Mouse (Mus musculus) hindbrain, embryonic 14.5 days (tissue): ENCODE results near the gene Brca1. TPM values are rescaled to one million over a fixed set of nuclear protein-coding genes. Genes with fewer than 3 reads are reported as not detected.
"Not testable (repeated sequence)": the region's sequence is repeated elsewhere in the genome, so short reads cannot be mapped to it uniquely, and the experiment has no call there.

Source experiments
- ATAC-seq: fragments of 200-750 bp; cut with Nextera tagmentation; 2 replicates; pipeline ENCODE4 v1.8.0; 2017; ENCODE audit warnings: moderate number of reproducible peaks, mild to moderate bottlenecking, moderate TSS enrichment, moderate library complexity; ENCODE audit not compliant: low FRiP score
- DNase-seq: peaks from one replicate; pipeline ENCODE4 v3.0.0-alpha.2; 2015; ENCODE audit warnings: low spot score
- H3K27ac ChIP-seq: fragments of 300-500 bp; sonication (generic); 2 replicates; pipeline ENCODE4 v1.5.1; 2014; ENCODE audit warnings: mild to moderate bottlenecking, moderate library complexity
- H3K27me3 ChIP-seq: fragments of 300-500 bp; sonication (generic); 2 replicates; pipeline ENCODE4 v1.6.1; 2014; ENCODE audit warnings: mild to moderate bottlenecking, low read length, mixed read lengths; ENCODE audit not compliant: control insufficient read depth, insufficient read depth
- H3K36me3 ChIP-seq: fragments of 300-500 bp; sonication (generic); replicated peaks from 2 replicates; pipeline ENCODE4 v1.6.1; 2014; ENCODE audit not compliant: control insufficient read depth, insufficient read depth
- H3K4me1 ChIP-seq: fragments of 300-500 bp; sonication (generic); replicated peaks from 2 replicates; pipeline ENCODE4 v1.6.1; 2014; ENCODE audit warnings: antibody characterized with exemption, low read length, mixed read lengths; ENCODE audit not compliant: control insufficient read depth, insufficient read depth
- H3K4me2 ChIP-seq: fragments of 300-500 bp; sonication (generic); replicated peaks from 2 replicates; pipeline ENCODE4 v1.6.1; 2014; ENCODE audit warnings: mild to moderate bottlenecking, moderate library complexity
- H3K4me3 ChIP-seq: fragments of 300-500 bp; sonication (generic); replicated peaks from 2 replicates; pipeline ENCODE4 v1.5.1; 2014; ENCODE audit warnings: mild to moderate bottlenecking, low read length
- H3K9ac ChIP-seq: fragments of 300-500 bp; sonication (generic); 2 replicates; pipeline ENCODE4 v1.6.1; 2014
- H3K9me3 ChIP-seq: fragments of 300-500 bp; sonication (generic); 2 replicates; pipeline ENCODE4 v1.6.1; 2016; ENCODE audit warnings: low read length; ENCODE audit not compliant: control insufficient read depth
- WGBS: fragments of 180-500 bp; shearing (Covaris S2); extraction: QIAGEN DNeasy Blood & Tissue Kit; methylation state at CpG from one replicate; pipeline ENCODE4 v1.1.7; 2014; 5-methylcytosine and 5-hydroxymethylcytosine counted together
- polyA plus RNA-seq: library from polyadenylated mRNA; unstranded; fragments of >200 nt; fragmentation: Nextera tagmentation; extraction: Ambion mirVana; gene quantifications from 2 replicates; pipeline ENCODE4 v1.2.1, GENCODE M21; 2014

Brca1 gene
- polyA plus RNA-seq, 1 experiment from 2014 or later = 3.2 TPM

- Histone ChIP-seq H3K4me3 (no peak overlapping the region), H3K27ac (no peak overlapping the region), H3K27me3 (no peaks in the 10 kb centered on the region), H3K4me1 (no peaks in the 10 kb centered on the region), H3K9ac (no peak overlapping the region), H3K36me3 (peaks cover 5% of the 10 kb centered on the region; the same call in 1 of the 2 replicates), H3K4me2 (no peak overlapping the region), H3K9me3 (no peaks in the 10 kb centered on the region)
- DNase-seq (no peak), ATAC-seq (no peak)
- 96% methylated on average over 10 of the region's 10 CpGs for WGBS
These were observed 100.2 kb downstream of the Brca1 start for GRCm38 (mm10) chr11:101451536-101451935.

GRCm38 (mm10) chr11:101450394-101450793 lies 101.4 kb downstream of the Brca1 start:
- Histone ChIP-seq H3K36me3 (peaks cover 8% of the 10 kb centered on the region), H3K27me3 (no peaks in the 10 kb centered on the region), H3K27ac (no peak overlapping the region), H3K4me3 (no peak overlapping the region), H3K4me2 (no peak overlapping the region), H3K9me3 (no peaks in the 10 kb centered on the region), H3K4me1 (no peaks in the 10 kb centered on the region), H3K9ac (no peak overlapping the region)
- WGBS = 82% methylated on average over 3 of the region's 3 CpGs
- no peak for ATAC-seq
- no peak for DNase-seq

GRCm38 (mm10) chr11:101449596-101449995 lies 102.2 kb downstream of the Brca1 start:
- H3K4me1 ChIP-seq, ATAC-seq, DNase-seq, H3K9me3 ChIP-seq, H3K27me3 ChIP-seq, H3K4me3 ChIP-seq, H3K27ac ChIP-seq, H3K4me2 ChIP-seq, H3K9ac ChIP-seq: not testable (repeated sequence)
- WGBS = 89% methylated on average over 4 of the region's 4 CpGs
- H3K36me3 ChIP-seq = peaks cover 16% of the 10 kb centered on the region

DNA sequence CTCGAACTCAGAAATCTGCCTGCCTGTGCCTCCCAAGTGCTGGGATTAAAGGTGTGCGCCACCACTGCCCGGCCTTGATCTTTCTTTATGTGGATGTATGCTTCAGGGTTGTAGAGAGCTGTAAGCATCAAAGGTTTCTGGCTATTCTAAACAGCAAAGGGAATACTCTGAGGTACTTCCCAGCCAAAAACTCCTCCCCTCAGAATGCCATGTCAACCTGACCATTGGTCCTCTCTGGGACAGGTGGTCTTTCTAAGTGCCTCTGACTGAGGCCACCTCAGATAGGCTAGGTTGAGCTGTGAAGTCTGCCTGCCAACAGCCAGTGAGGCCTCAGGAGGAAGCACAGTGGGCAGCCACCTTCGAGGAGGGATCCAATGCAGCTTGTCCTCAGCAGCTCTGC lies 102.9 kb downstream of the Brca1 start:
- Histone ChIP-seq H3K9ac (no peak overlapping the region), H3K4me2 (no peak overlapping the region), H3K27me3 (no peaks in the 10 kb centered on the region), H3K4me3 (no peak overlapping the region), H3K4me1 (peaks cover 4% of the 10 kb centered on the region; the same call in 1 of the 2 replicates), H3K9me3 (no peaks in the 10 kb centered on the region), H3K36me3 (peaks cover 23% of the 10 kb centered on the region), H3K27ac (no peak overlapping the region)
- ATAC-seq (no peak), DNase-seq (no peak)
- WGBS = 88% methylated on average over 4 of the region's 4 CpGs

GRCm38 (mm10) chr11:101448274-101448746 lies 103.4 kb downstream of the Brca1 start, which contains the start of gene Ifi35:
Ifi35 (plus strand) TSS chr11:101448407.
- peaks cover 29% of the 10 kb centered on the region for H3K36me3 ChIP-seq
- DNase-seq (no peak), ATAC-seq (no peak)
- 38% methylated on average over 10 of the region's 10 CpGs for WGBS
- H3K27ac ChIP-seq = no peak within 1 kb of the TSS
- H3K9me3 ChIP-seq = no peaks in the 10 kb centered on the region
- H3K4me1 ChIP-seq = peaks cover 10% of the 10 kb centered on the region
- peak within 1 kb of the TSS; percentile 21 for H3K4me2 ChIP-seq
- H3K27me3 ChIP-seq = no peaks in the 10 kb centered on the region
- no peak within 1 kb of the TSS for H3K9ac ChIP-seq
- H3K4me3 ChIP-seq = no peak within 1 kb of the TSS; the same call in 1 of the 2 replicates

- WGBS = 85% methylated on average over 5 of the region's 5 CpGs
- DNase-seq = no peak
- Histone ChIP-seq H3K9ac (no peak overlapping the region), H3K4me3 (no peak overlapping the region), H3K27ac (no peak overlapping the region), H3K4me2 (no peak overlapping the region), H3K4me1 (peaks cover 14% of the 10 kb centered on the region), H3K36me3 (peaks cover 31% of the 10 kb centered on the region), H3K9me3 (no peaks in the 10 kb centered on the region), H3K27me3 (no peaks in the 10 kb centered on the region)
- no peak for ATAC-seq
These were observed 104.0 kb downstream of the Brca1 start for GRCm38 (mm10) chr11:101447786-101448185.

- H3K9ac ChIP-seq, H3K4me3 ChIP-seq, H3K4me2 ChIP-seq, ATAC-seq, DNase-seq, H3K27ac ChIP-seq, H3K27me3 ChIP-seq, H3K9me3 ChIP-seq: not testable (repeated sequence)
- peaks cover 14% of the 10 kb centered on the region for H3K4me1 ChIP-seq
- WGBS = 96% methylated on average over 8 of the region's 8 CpGs
- peaks cover 31% of the 10 kb centered on the region for H3K36me3 ChIP-seq
These were observed 104.9 kb downstream of the Brca1 start for GRCm38 (mm10) chr11:101446860-101447259.

DNA sequence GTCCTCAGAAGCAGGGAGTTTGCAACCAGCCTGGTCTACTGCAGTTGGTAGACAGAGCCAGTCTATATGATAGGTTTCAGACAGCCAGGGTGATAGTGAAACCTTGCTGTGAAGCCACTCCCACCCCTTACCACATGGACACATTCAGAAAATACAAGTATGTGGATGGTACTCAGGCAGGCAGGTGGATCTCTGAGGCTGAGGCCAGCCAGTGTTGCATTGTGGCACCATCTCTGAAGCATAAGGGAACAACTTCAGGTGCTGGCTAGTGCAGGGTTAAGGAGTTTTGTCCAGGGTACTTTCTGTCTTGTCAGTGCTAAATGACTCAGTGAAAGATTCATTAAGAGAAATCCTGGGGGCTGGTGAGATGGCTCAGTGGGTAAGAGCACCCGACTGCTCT lies 105.4 kb downstream of the Brca1 start:
- no peaks in the 10 kb centered on the region for H3K27me3 ChIP-seq
- ATAC-seq (no peak), DNase-seq (no peak)
- no peak overlapping the region for H3K4me3 ChIP-seq
- no peak overlapping the region for H3K4me2 ChIP-seq
- peaks cover 31% of the 10 kb centered on the region for H3K36me3 ChIP-seq
- H3K27ac ChIP-seq = no peak overlapping the region
- H3K4me1 ChIP-seq = peaks cover 14% of the 10 kb centered on the region
- no peaks in the 10 kb centered on the region for H3K9me3 ChIP-seq
- no peak overlapping the region for H3K9ac ChIP-seq
- WGBS = 86% methylated on average over 1 of the region's 1 CpGs

- H3K4me3 ChIP-seq = peak overlapping the region; percentile 77
- peaks cover 31% of the 10 kb centered on the region for H3K36me3 ChIP-seq
- no peak for DNase-seq
- H3K4me1 ChIP-seq = peaks cover 14% of the 10 kb centered on the region
- peak; percentile 1; the same call in 1 of the 2 replicates for ATAC-seq
- H3K9me3 ChIP-seq = no peaks in the 10 kb centered on the region
- H3K9ac ChIP-seq = peak overlapping the region; percentile 93
- H3K4me2 ChIP-seq = peak overlapping the region; percentile 97
- WGBS = 2% methylated on average over 14 of the region's 14 CpGs
- H3K27ac ChIP-seq = peak overlapping the region; percentile 94
- H3K27me3 ChIP-seq = no peaks in the 10 kb centered on the region
These were observed 109.0 kb downstream of the Brca1 start for GRCm38 (mm10) chr11:101442760-101443159.
